Mouse (Mus musculus) heart, embryonic 11.5 days (tissue): ENCODE results near the gene Srsf4. TPM values are rescaled to one million over a fixed set of nuclear protein-coding genes. Genes with fewer than 3 reads are reported as not detected.

Source experiments
- ATAC-seq: fragments of 200-750 bp; cut with Nextera tagmentation; replicated peaks from 2 replicates; pipeline ENCODE4 v1.8.0; 2017; ENCODE audit warnings: moderate library complexity; ENCODE audit not compliant: insufficient number of reproducible peaks, low FRiP score, low TSS enrichment
- H3K27ac ChIP-seq: fragments of 300-500 bp; sonication (generic); 2 replicates; pipeline ENCODE4 v1.5.1; 2014; ENCODE audit warnings: mild to moderate bottlenecking, low read depth, low read length
- H3K27me3 ChIP-seq: fragments of 300-500 bp; sonication (generic); 2 replicates; pipeline ENCODE4 v1.6.1; 2014; ENCODE audit warnings: mild to moderate bottlenecking, low read length, mixed read lengths; ENCODE audit not compliant: control insufficient read depth, insufficient read depth
- H3K36me3 ChIP-seq: fragments of 300-500 bp; sonication (generic); 2 replicates; pipeline ENCODE4 v1.6.1; 2014; ENCODE audit warnings: mild to moderate bottlenecking, low read length, moderate library complexity, mixed read lengths; ENCODE audit not compliant: control insufficient read depth, insufficient read depth
- H3K4me1 ChIP-seq: fragments of 300-500 bp; sonication (generic); 2 replicates; pipeline ENCODE4 v1.6.1; 2014; ENCODE audit warnings: low read length; ENCODE audit not compliant: control insufficient read depth, insufficient read depth
- H3K4me2 ChIP-seq: fragments of 300-500 bp; sonication (generic); 2 replicates; pipeline ENCODE4 v1.6.1; 2014; ENCODE audit warnings: mild to moderate bottlenecking, moderate library complexity
- H3K4me3 ChIP-seq: fragments of 300-500 bp; sonication (generic); 2 replicates; pipeline ENCODE4 v1.5.1; 2014; ENCODE audit warnings: low read depth, low read length
- H3K9ac ChIP-seq: fragments of 300-500 bp; sonication (generic); 2 replicates; pipeline ENCODE4 v1.6.1; 2014; ENCODE audit warnings: mild to moderate bottlenecking, low read depth, low read length, moderate library complexity
- H3K9me3 ChIP-seq: fragments of 300-500 bp; sonication (generic); replicated peaks from 2 replicates; pipeline ENCODE4 v1.6.1; 2016; ENCODE audit warnings: low read length; ENCODE audit not compliant: control insufficient read depth
- WGBS: fragments of 180-500 bp; shearing (Covaris S2); extraction: QIAGEN DNeasy Blood & Tissue Kit; methylation state at CpG from one replicate; pipeline ENCODE4 v1.1.7; 2014; ENCODE audit not compliant: insufficient replicate concordance; 5-methylcytosine and 5-hydroxymethylcytosine counted together
- polyA plus RNA-seq: library from polyadenylated mRNA; unstranded; fragments of >200 nt; fragmentation: Nextera tagmentation; extraction: Ambion mirVana; gene quantifications from 2 replicates; pipeline ENCODE4 v1.2.1, GENCODE M21; 2014

Srsf4 gene
- polyA plus RNA-seq, 1 experiment from 2014 or later, result 67.9 TPM

DNA sequence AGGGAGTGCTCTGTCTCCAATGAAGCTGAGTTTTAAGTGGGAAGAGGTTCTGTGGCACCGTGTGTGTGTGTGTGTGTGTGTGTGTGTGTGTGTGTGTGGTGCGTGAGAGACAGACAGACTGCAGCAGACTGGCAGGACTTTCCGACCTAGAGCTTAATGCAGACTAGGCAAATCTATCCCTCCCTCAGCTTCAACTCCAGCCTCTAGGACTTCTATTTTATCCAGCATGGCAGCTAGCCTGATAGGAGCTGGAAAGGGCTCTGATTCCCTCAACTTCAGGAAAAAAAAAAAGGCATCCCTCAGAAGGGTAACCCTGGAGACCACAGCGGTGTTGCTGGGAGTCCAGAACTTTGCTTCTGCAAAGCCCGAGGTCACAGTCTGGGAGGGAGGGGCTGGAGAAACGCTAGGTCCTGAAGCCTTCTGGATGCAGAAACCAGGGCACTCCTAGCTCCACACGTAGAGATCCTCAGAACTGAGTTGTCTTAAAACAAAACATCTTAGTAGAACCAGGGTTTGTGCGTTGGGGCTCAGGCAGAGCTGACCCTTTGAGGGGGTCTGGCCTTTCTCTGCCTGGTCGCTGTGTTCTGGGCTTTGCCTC is 40.7 kb downstream of the Srsf4 start:
- H3K27ac ChIP-seq, result no peak overlapping the region
- no peaks in the 10 kb centered on the region for H3K36me3 ChIP-seq
- H3K9me3 ChIP-seq, result no peaks in the 10 kb centered on the region
- no peak overlapping the region for H3K9ac ChIP-seq
- peaks cover 25% of the 10 kb centered on the region for H3K27me3 ChIP-seq
- no peak for ATAC-seq
- no peak overlapping the region for H3K4me3 ChIP-seq
- WGBS, result 14% methylated on average over 9 of the region's 9 CpGs
- peak overlapping the region; percentile 12 for H3K4me2 ChIP-seq
- peaks cover 45% of the 10 kb centered on the region for H3K4me1 ChIP-seq

DNA sequence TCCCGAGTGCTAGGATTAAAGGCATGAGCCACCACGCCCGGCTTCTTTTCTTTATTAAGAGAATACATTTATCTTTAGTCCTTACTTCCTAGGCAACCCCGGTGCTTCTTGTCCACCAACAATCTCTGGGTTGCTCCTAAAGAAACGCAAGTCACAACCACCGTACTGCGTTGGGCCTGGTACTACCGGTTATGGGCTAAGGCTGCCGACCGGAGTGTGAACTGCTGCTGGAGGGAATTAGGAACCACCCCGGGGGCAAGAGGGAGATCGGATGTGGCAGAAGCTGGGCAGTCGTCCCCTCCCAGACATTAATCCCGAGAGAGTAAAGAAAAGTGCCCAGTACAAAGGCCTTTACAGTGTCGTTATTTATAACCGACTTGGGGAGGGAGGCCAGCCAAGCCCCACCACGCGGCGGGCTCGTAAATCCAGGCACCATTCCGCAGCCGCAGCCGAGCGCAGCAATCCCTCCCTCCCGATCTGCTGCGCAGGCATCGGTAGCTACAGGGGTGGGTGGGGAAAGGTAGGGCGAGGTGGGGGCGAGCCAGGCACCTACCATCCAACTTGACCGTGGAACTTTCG is 41.6 kb downstream of the Srsf4 start:
- Histone ChIP-seq H3K36me3 (no peaks in the 10 kb centered on the region), H3K27ac (peak overlapping the region; percentile 12; the same call in 1 of the 2 replicates), H3K27me3 (peaks cover 25% of the 10 kb centered on the region), H3K9ac (peak overlapping the region; percentile 56), H3K4me1 (peaks cover 52% of the 10 kb centered on the region), H3K9me3 (no peaks in the 10 kb centered on the region), H3K4me2 (peak overlapping the region; percentile 69), H3K4me3 (peak overlapping the region; percentile 31)
- 3% methylated on average over 31 of the region's 31 CpGs for WGBS
- ATAC-seq, result no peak

DNA sequence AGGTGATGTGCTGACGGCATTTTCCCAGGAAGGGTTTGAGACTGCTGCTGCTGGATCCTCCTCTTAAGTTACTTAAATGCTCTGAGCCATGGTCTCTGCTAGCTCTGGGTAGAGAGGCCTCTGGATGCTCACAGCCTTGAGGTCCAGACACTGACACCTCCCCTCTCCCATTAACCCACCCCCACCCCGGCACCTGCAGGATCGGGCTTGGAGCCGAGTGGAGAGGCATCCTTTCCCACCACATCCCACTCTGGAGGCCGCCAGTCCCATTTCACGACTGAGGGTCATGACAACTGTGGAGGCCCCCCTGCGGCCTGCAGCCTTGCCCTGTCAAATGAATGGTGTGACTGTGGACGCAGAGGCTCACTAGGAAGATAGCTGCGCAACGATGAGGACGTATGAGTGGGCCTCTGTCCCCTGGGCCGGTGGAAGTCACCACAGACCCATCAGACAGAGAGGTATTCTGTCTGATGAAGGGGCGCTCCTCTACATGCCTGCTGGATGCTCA is 42.5 kb downstream of the Srsf4 start:
- H3K9me3 ChIP-seq, result no peaks in the 10 kb centered on the region
- peaks cover 49% of the 10 kb centered on the region for H3K4me1 ChIP-seq
- no peaks in the 10 kb centered on the region for H3K36me3 ChIP-seq
- no peak for ATAC-seq
- H3K9ac ChIP-seq, result no peak overlapping the region
- no peak overlapping the region for H3K4me3 ChIP-seq
- WGBS, result 20% methylated on average over 13 of the region's 13 CpGs
- peak overlapping the region; percentile 69 for H3K4me2 ChIP-seq
- no peak overlapping the region for H3K27ac ChIP-seq
- H3K27me3 ChIP-seq, result peaks cover 28% of the 10 kb centered on the region

DNA sequence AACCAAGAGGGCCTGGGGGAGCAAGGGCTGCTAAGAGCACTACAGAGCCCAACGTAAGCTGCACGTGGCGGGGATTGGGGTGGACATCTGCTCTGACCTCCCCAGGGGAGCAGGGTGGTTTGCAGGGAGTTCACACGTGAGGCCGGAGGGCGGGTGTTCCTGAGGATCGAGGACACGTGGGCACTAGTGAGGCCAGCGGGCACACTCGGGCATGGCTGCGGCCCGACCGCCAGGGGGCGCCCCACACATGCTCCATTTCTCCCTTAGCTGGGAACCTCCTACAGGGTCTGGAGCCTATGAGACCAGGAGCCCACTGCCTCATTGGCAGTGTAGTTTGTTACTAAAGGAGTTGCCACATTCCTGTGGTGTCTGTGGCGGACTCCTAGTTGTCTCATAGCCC is 43.0 kb downstream of the Srsf4 start:
- H3K4me3 ChIP-seq, result no peak overlapping the region
- no peaks in the 10 kb centered on the region for H3K36me3 ChIP-seq
- no peak overlapping the region for H3K9ac ChIP-seq
- no peak overlapping the region for H3K27ac ChIP-seq
- 5% methylated on average over 15 of the region's 15 CpGs for WGBS
- ATAC-seq, result no peak
- H3K27me3 ChIP-seq, result peaks cover 29% of the 10 kb centered on the region
- no peaks in the 10 kb centered on the region for H3K9me3 ChIP-seq
- peak overlapping the region; percentile 38; the same call in 1 of the 2 replicates for H3K4me2 ChIP-seq
- peaks cover 48% of the 10 kb centered on the region for H3K4me1 ChIP-seq

DNA sequence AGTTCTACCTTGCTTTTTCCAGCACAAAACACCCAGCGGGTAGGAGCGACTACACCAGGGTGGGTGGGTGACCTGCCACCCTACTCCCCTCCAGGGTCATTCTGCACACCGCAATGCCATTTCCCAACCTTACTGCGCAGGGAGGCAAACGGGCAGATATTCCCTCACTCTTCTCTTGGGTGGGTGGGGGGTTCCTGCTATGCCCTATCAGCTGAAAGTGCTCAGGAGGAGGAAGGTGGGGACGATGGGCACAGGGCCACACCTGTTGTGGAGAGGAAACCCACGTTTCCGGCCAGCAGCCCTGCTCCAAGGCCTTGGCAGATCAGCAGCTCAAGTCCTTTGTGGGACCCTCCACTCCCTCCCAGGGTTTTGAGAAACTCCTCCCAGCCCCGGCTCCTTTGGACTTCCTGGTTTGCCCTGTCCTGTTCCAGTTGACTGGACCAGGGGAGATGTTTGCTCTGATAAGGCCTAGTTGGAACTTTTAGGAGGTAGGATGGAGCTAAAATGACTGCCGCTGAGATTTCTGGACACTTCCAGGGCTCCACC is 43.7 kb downstream of the Srsf4 start:
- H3K4me1 ChIP-seq, result peaks cover 51% of the 10 kb centered on the region
- no peak overlapping the region for H3K4me3 ChIP-seq
- 75% methylated on average over 10 of the region's 10 CpGs for WGBS
- ATAC-seq, result no peak
- no peak overlapping the region for H3K9ac ChIP-seq
- H3K27ac ChIP-seq, result peak overlapping the region; percentile 2; the same call in 1 of the 2 replicates
- peaks cover 34% of the 10 kb centered on the region for H3K27me3 ChIP-seq
- no peaks in the 10 kb centered on the region for H3K36me3 ChIP-seq
- H3K9me3 ChIP-seq, result no peaks in the 10 kb centered on the region
- H3K4me2 ChIP-seq, result no peak overlapping the region

DNA sequence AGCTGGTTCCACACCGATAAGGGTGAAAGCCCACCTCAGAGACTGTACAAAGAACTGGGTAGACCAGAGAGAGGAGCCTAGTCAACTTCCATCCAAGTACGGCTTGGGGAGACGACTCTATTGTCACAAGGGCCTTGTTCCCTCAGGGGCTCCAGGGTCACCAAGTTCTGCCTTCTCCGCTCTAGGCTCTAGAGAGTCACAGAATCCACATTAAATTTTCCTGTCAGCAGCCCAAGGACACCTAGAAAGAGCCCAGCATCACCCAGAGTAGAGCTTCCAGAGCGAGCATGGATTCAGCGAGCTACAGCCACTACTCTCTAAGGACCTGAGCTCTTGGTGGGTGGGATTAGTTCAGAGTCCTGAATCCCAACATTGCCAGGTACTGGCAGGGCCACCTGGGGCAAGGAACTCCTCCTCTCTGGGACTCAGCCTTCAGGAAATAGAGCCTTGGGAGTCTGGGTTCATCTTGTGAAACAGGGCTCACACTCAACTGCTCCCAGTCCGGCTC is 44.7 kb downstream of the Srsf4 start:
- no peak overlapping the region for H3K4me3 ChIP-seq
- peak overlapping the region; percentile 79 for H3K27ac ChIP-seq
- no peak for ATAC-seq
- peaks cover 59% of the 10 kb centered on the region for H3K4me1 ChIP-seq
- H3K27me3 ChIP-seq, result peaks cover 37% of the 10 kb centered on the region
- no peaks in the 10 kb centered on the region for H3K9me3 ChIP-seq
- H3K9ac ChIP-seq, result no peak overlapping the region; the same call in 1 of the 2 replicates
- WGBS, result 56% methylated on average over 7 of the region's 7 CpGs
- H3K4me2 ChIP-seq, result peak overlapping the region; percentile 86
- no peaks in the 10 kb centered on the region for H3K36me3 ChIP-seq

DNA sequence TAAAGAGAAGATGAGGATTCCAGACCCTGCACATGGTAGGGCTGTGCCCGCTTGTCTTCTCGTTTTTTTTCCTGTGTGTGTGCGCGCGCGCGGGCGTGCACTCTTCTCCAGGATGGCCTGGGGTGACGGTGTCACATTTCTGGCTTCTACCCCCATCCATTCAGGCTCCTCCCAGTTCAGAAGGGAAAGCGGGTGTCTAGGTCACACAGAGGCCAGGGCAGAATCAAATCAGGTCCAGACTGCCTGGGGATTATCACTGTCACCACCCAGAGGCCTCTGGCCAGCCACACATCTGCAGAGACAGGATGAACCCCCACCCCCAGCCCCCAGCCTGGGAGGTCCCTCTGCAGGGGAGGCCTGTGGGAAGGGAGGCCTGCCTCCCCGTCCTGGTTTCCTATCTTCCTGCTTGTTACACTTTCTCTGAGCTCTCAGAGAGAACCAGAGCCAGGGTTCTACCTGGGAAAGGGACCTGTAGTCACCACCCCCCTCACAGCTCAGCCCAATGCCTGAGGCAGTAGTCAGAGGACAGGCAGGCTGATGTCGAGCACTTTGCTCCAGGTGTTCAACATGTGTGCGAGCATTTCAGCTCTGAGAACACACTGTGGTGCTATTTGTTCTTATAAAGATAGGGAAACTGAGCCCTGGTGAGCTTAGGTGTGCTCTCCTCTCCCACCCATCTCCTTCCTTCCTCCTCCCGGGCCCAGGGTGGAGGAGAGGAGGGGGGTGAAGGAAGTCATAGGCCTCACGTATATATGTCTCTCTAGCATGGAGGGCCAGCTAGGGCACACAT is 45.5 kb downstream of the Srsf4 start:
- Histone ChIP-seq H3K4me1 (peaks cover 61% of the 10 kb centered on the region), H3K4me3 (peak overlapping the region; percentile 16; the same call in 1 of the 2 replicates), H3K4me2 (peak overlapping the region; percentile 86), H3K9me3 (no peaks in the 10 kb centered on the region), H3K27me3 (peaks cover 30% of the 10 kb centered on the region), H3K27ac (peak overlapping the region; percentile 89), H3K36me3 (no peaks in the 10 kb centered on the region), H3K9ac (peak overlapping the region; percentile 28)
- WGBS, result 4% methylated on average over 15 of the region's 15 CpGs
- ATAC-seq, result peak; percentile 65

DNA sequence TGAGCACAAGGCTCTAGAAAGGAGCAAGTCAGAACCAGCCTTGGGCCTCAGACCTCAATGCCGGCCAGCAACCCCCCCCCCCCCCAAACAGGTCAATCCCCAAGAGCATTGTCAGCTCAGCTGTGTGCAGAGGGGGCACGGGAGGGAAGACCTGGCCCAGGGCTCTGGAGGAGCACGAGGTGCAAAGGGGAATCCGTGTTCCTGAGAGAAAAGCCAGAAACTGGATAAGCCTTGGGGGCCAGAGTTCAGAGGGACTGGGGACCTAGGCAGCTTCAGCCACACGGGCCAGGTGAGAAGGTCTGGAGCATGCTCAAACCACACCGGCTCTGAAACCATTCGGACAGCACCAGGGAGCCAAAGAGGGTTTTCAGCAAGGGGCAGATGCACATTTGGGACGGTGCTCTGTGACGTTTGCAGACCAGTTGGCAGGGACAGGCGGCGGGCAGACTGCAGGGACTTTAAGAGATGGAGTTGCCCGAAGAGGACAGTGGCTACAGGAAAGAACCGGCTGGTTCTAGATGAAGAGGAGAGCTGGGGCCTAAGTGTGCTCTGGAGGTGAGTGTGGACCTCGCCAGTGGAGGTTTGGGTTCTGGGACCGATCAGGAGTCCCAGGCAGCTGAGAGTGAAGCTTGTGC is 46.2 kb downstream of the Srsf4 start:
- WGBS, result 10% methylated on average over 15 of the region's 15 CpGs
- Histone ChIP-seq H3K4me1 (peaks cover 61% of the 10 kb centered on the region), H3K27ac (peak overlapping the region; percentile 89), H3K9ac (peak overlapping the region; percentile 91), H3K9me3 (no peaks in the 10 kb centered on the region), H3K27me3 (peaks cover 28% of the 10 kb centered on the region), H3K4me3 (peak overlapping the region; percentile 71), H3K36me3 (no peaks in the 10 kb centered on the region), H3K4me2 (peak overlapping the region; percentile 86)
- no peak for ATAC-seq
